Mouse (Mus musculus) limb, embryonic 12.5 days (tissue): Measurements from ENCODE around the gene Fhl3. TPM values are rescaled to one million over a fixed set of nuclear protein-coding genes. Genes with fewer than 3 reads are reported as not detected.
A peak's percentile ranks its signal among the peaks of the same experiment; 100 is the strongest.
"Not testable (repeated sequence)": the region's sequence is repeated elsewhere in the genome, so short reads cannot be mapped to it uniquely, and the experiment has no call there.

Source experiments
- ATAC-seq: fragments of 200-750 bp; cut with Nextera tagmentation; 2 replicates; pipeline ENCODE4 v1.8.0; 2017; ENCODE audit warnings: low read depth, moderate TSS enrichment; ENCODE audit not compliant: insufficient number of reproducible peaks, insufficient read depth, low FRiP score, low TSS enrichment
- H3K27ac ChIP-seq: fragments of 300-500 bp; sonication (generic); 2 replicates; pipeline ENCODE4 v1.5.1; 2016; ENCODE audit warnings: mild to moderate bottlenecking, moderate library complexity
- H3K27me3 ChIP-seq: fragments of 300-500 bp; sonication (generic); 2 replicates; pipeline ENCODE4 v1.6.1; 2016; ENCODE audit warnings: mild to moderate bottlenecking, moderate library complexity
- H3K36me3 ChIP-seq: fragments of 300-500 bp; sonication (generic); 2 replicates; pipeline ENCODE4 v1.6.1; 2016; ENCODE audit warnings: mild to moderate bottlenecking, moderate library complexity
- H3K4me1 ChIP-seq: fragments of 300-500 bp; sonication (generic); replicated peaks from 2 replicates; pipeline ENCODE4 v1.6.1; 2016
- H3K4me2 ChIP-seq: fragments of 300-500 bp; sonication (generic); 2 replicates; pipeline ENCODE4 v1.6.1; 2016; ENCODE audit warnings: mild to moderate bottlenecking, moderate library complexity
- H3K4me3 ChIP-seq: fragments of 300-500 bp; sonication (generic); replicated peaks from 2 replicates; pipeline ENCODE4 v1.5.1; 2016; ENCODE audit warnings: mild to moderate bottlenecking
- H3K9ac ChIP-seq: fragments of 300-500 bp; sonication (generic); replicated peaks from 2 replicates; pipeline ENCODE4 v1.6.1; 2016; ENCODE audit warnings: mild to moderate bottlenecking, moderate library complexity
- H3K9me3 ChIP-seq: fragments of 300-500 bp; sonication (generic); 2 replicates; pipeline ENCODE4 v1.6.1; 2016; ENCODE audit warnings: mild to moderate bottlenecking, moderate library complexity
- WGBS: fragments of 180-500 bp; shearing (Covaris S2); methylation state at CpG from one replicate; pipeline ENCODE4 v1.1.7; 2016; 5-methylcytosine and 5-hydroxymethylcytosine counted together
- polyA plus RNA-seq: library from polyadenylated mRNA; unstranded; fragments of >200 nt; fragmentation: Nextera tagmentation; extraction: Ambion mirVana; gene quantifications from 2 replicates; pipeline ENCODE4 v1.2.1, GENCODE M21; 2016

The Fhl3 gene
- polyA plus RNA-seq, 1 experiment from 2014 or later, result 10.9 TPM

- H3K36me3 ChIP-seq, result peaks cover 23% of the 10 kb centered on the region
- no peak for ATAC-seq
- WGBS, result 12% methylated on average over 5 of the region's 5 CpGs
- H3K9ac ChIP-seq, result no peak overlapping the region
- H3K4me1 ChIP-seq, result peaks cover 50% of the 10 kb centered on the region
- no peaks in the 10 kb centered on the region for H3K9me3 ChIP-seq
- H3K4me3 ChIP-seq, result no peak overlapping the region
- peak overlapping the region; percentile 56 for H3K4me2 ChIP-seq
- no peaks in the 10 kb centered on the region for H3K27me3 ChIP-seq
- H3K27ac ChIP-seq, result peak overlapping the region; percentile 98; the same call in 1 of the 2 replicates
Observed at GRCm38 (mm10) chr4:124710776-124711291, 10.3 kb downstream of the Fhl3 start.

- H3K4me2 ChIP-seq, result no peak overlapping the region
- 82% methylated on average over 6 of the region's 6 CpGs for WGBS
- H3K27ac ChIP-seq, result no peak overlapping the region
- no peak overlapping the region for H3K4me3 ChIP-seq
- peaks cover 18% of the 10 kb centered on the region for H3K36me3 ChIP-seq
- H3K9me3 ChIP-seq, result no peaks in the 10 kb centered on the region
- ATAC-seq, result no peak
- peaks cover 39% of the 10 kb centered on the region for H3K4me1 ChIP-seq
- no peak overlapping the region for H3K9ac ChIP-seq
- no peaks in the 10 kb centered on the region for H3K27me3 ChIP-seq
Observed at GRCm38 (mm10) chr4:124712618-124713017, 12.1 kb downstream of the Fhl3 start.

GRCm38 (mm10) chr4:124713850-124714249 lies 13.3 kb downstream of the Fhl3 start:
- 64% methylated on average over 5 of the region's 5 CpGs for WGBS
- H3K4me2 ChIP-seq, H3K4me3 ChIP-seq, H3K27me3 ChIP-seq, H3K9me3 ChIP-seq, ATAC-seq, H3K9ac ChIP-seq, H3K27ac ChIP-seq: not testable (repeated sequence)
- H3K36me3 ChIP-seq, result peaks cover 26% of the 10 kb centered on the region
- H3K4me1 ChIP-seq, result peaks cover 29% of the 10 kb centered on the region

GRCm38 (mm10) chr4:124714545-124715481 lies 14.3 kb downstream of the Fhl3 start, which contains the start of gene Sf3a3:
Gene Sf3a3 (plus strand): TSS chr4:124714776.
- WGBS, result under 1% methylated on average over 57 of the region's 57 CpGs
- peak within 1 kb of the TSS; percentile 79 for H3K4me3 ChIP-seq
- peak within 1 kb of the TSS; percentile 69 for H3K27ac ChIP-seq
- H3K36me3 ChIP-seq, result peaks cover 36% of the 10 kb centered on the region
- H3K9ac ChIP-seq, result peak within 1 kb of the TSS; percentile 88
- peak; percentile 84 for ATAC-seq
- H3K4me1 ChIP-seq, result peaks cover 19% of the 10 kb centered on the region
- no peaks in the 10 kb centered on the region for H3K27me3 ChIP-seq
- H3K4me2 ChIP-seq, result peak within 1 kb of the TSS; percentile 92
- H3K9me3 ChIP-seq, result no peaks in the 10 kb centered on the region

GRCm38 (mm10) chr4:124719101-124719500 lies 18.6 kb downstream of the Fhl3 start:
- Histone ChIP-seq H3K4me3 (no peak overlapping the region), H3K9ac (no peak overlapping the region), H3K27ac (no peak overlapping the region), H3K9me3 (no peaks in the 10 kb centered on the region), H3K27me3 (no peaks in the 10 kb centered on the region), H3K4me2 (no peak overlapping the region), H3K4me1 (peaks cover 10% of the 10 kb centered on the region), H3K36me3 (peaks cover 77% of the 10 kb centered on the region)
- no peak for ATAC-seq
- 90% methylated on average over 4 of the region's 4 CpGs for WGBS

- Histone ChIP-seq H3K36me3 (peaks cover 98% of the 10 kb centered on the region), H3K4me1 (no peaks in the 10 kb centered on the region), H3K27me3 (no peaks in the 10 kb centered on the region), H3K9ac (no peak overlapping the region), H3K27ac (no peak overlapping the region), H3K4me2 (no peak overlapping the region), H3K9me3 (no peaks in the 10 kb centered on the region), H3K4me3 (no peak overlapping the region)
- WGBS, result 95% methylated on average over 6 of the region's 6 CpGs
- no peak for ATAC-seq
Observed at GRCm38 (mm10) chr4:124726121-124726520, 25.6 kb downstream of the Fhl3 start.

- H3K9ac ChIP-seq, result no peak overlapping the region
- 70% methylated on average over 2 of the region's 2 CpGs for WGBS
- H3K27me3 ChIP-seq, result no peaks in the 10 kb centered on the region
- H3K4me3 ChIP-seq, result no peak overlapping the region
- no peaks in the 10 kb centered on the region for H3K4me1 ChIP-seq
- H3K27ac ChIP-seq, result no peak overlapping the region
- ATAC-seq, result no peak
- H3K9me3 ChIP-seq, result no peaks in the 10 kb centered on the region
- no peak overlapping the region for H3K4me2 ChIP-seq
- H3K36me3 ChIP-seq, result peaks cover 19% of the 10 kb centered on the region
Observed at GRCm38 (mm10) chr4:124736952-124737351, 36.5 kb downstream of the Fhl3 start.

- Histone ChIP-seq H3K36me3 (peaks cover 14% of the 10 kb centered on the region), H3K4me3 (no peak overlapping the region), H3K9ac (no peak overlapping the region), H3K9me3 (no peaks in the 10 kb centered on the region), H3K4me2 (no peak overlapping the region), H3K27me3 (no peaks in the 10 kb centered on the region), H3K27ac (no peak overlapping the region), H3K4me1 (peaks cover 5% of the 10 kb centered on the region; the same call in 1 of the 2 replicates)
- ATAC-seq, result no peak
- WGBS, result 74% methylated on average over 5 of the region's 5 CpGs
Observed at GRCm38 (mm10) chr4:124737486-124737885, 37.0 kb downstream of the Fhl3 start.

GRCm38 (mm10) chr4:124738013-124738412 lies 37.5 kb downstream of the Fhl3 start:
- no peak overlapping the region for H3K27ac ChIP-seq
- H3K9ac ChIP-seq, result no peak overlapping the region
- ATAC-seq, result no peak
- no peaks in the 10 kb centered on the region for H3K9me3 ChIP-seq
- no peak overlapping the region for H3K4me3 ChIP-seq
- no peak overlapping the region for H3K4me2 ChIP-seq
- H3K36me3 ChIP-seq, result peaks cover 9% of the 10 kb centered on the region
- H3K4me1 ChIP-seq, result peaks cover 5% of the 10 kb centered on the region; the same call in 1 of the 2 replicates
- 62% methylated on average over 4 of the region's 4 CpGs for WGBS
- no peaks in the 10 kb centered on the region for H3K27me3 ChIP-seq

- peaks cover under 1% of the 10 kb centered on the region for H3K36me3 ChIP-seq
- H3K4me1 ChIP-seq, result peaks cover 5% of the 10 kb centered on the region; the same call in 1 of the 2 replicates
- no peaks in the 10 kb centered on the region for H3K9me3 ChIP-seq
- ATAC-seq, result no peak
- 0 out of 2 replicates have a peak, but pooled peaks cover 3% of the 10 kb centered on the region for H3K27me3 ChIP-seq
- no peak overlapping the region for H3K4me2 ChIP-seq
- H3K27ac ChIP-seq, result no peak overlapping the region
- H3K9ac ChIP-seq, result no peak overlapping the region
- 64% methylated on average over 1 of the region's 1 CpGs for WGBS
- H3K4me3 ChIP-seq, result no peak overlapping the region
Observed at GRCm38 (mm10) chr4:124738783-124739182, 38.3 kb downstream of the Fhl3 start.
